Mouse (Mus musculus): ENCODE measurements around the gene Lman1l.

DNA sequence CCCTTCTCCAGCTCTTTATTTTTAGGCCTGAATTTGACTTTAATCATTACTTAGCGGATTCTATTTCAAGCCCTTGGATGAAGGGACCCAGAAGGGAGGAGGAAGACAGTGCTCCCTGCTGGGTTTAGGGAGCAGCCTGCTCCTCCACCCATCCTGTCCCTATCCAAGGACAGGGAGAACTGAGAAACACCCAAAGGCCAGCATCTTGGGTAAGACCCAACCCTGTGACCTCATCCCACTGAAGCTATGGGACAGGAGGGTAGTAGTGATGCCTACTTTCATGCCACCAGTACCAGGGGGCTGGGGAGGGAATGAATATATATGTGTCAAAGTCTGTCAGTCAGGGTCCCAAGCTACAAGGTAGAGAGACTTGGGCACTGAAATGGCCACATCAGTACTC lies 20.4 kb upstream of the Lman1l start:
- TF ChIP-seq CTCF (IDR thresholded peaks at IDR 0.05; ENCODE audit: extremely low read depth, insufficient read depth, insufficient read length, insufficient replicate concordance) (no peak), POLR2A (IDR thresholded peaks at IDR 0.05; ENCODE audit: low read depth, low read length) (no peak)
